Mouse (Mus musculus): ENCODE measurements around the gene Kcnq1.

Gene Kcnq1

GRCm38 (mm10) chr7:143087070-143087579 is 19.0 kb upstream of the Kcnq1 start:
- DNase-seq (ENCODE audit: low read depth, low spot score), result no peak

GRCm38 (mm10) chr7:143093847-143094246 is 12.3 kb upstream of the Kcnq1 start:
- DNase-seq (ENCODE audit: low read depth, low spot score), result no peak

- no peak for DNase-seq (ENCODE audit: low read depth, low spot score)
Observed at GRCm38 (mm10) chr7:143094592-143095553, 11.3 kb upstream of the Kcnq1 start, which contains the start of gene Trpm5. Trpm5 (minus strand) TSS chr7:143094642.

GRCm38 (mm10) chr7:143095554-143095907 is 10.6 kb upstream of the Kcnq1 start:
- no peak for DNase-seq (ENCODE audit: low read depth, low spot score)

- no peak for DNase-seq (ENCODE audit: low read depth, low spot score)
Observed at GRCm38 (mm10) chr7:143100759-143101158, 5.4 kb upstream of the Kcnq1 start.

GRCm38 (mm10) chr7:143105258-143105897 is 784 bp upstream of the Kcnq1 start:
- DNase-seq (ENCODE audit: low read depth, low spot score), result no peak

- DNase-seq (ENCODE audit: low read depth, low spot score), result no peak
Observed at GRCm38 (mm10) chr7:143106672-143107465, 707 bp downstream of the Kcnq1 start.

GRCm38 (mm10) chr7:143108200-143108599 is 2.0 kb downstream of the Kcnq1 start:
- DNase-seq (ENCODE audit: low read depth, low spot score), result no peak

- DNase-seq (ENCODE audit: low read depth, low spot score), result no peak
Observed at GRCm38 (mm10) chr7:143108996-143109660, 3.0 kb downstream of the Kcnq1 start.

GRCm38 (mm10) chr7:143109696-143110095 is 3.5 kb downstream of the Kcnq1 start:
- DNase-seq (ENCODE audit: low read depth, low spot score), result no peak

GRCm38 (mm10) chr7:143110803-143111202 is 4.6 kb downstream of the Kcnq1 start:
- DNase-seq (ENCODE audit: low read depth, low spot score), result no peak

GRCm38 (mm10) chr7:143111719-143112118 is 5.6 kb downstream of the Kcnq1 start:
- no peak for DNase-seq (ENCODE audit: low read depth, low spot score)

GRCm38 (mm10) chr7:143112395-143112794 is 6.2 kb downstream of the Kcnq1 start:
- no peak for DNase-seq (ENCODE audit: low read depth, low spot score)

GRCm38 (mm10) chr7:143114773-143115172 is 8.6 kb downstream of the Kcnq1 start:
- no peak for DNase-seq (ENCODE audit: low read depth, low spot score)

GRCm38 (mm10) chr7:143116521-143116920 is 10.4 kb downstream of the Kcnq1 start:
- no peak for DNase-seq (ENCODE audit: low read depth, low spot score)

GRCm38 (mm10) chr7:143119407-143119806 is 13.2 kb downstream of the Kcnq1 start:
- DNase-seq (ENCODE audit: low read depth, low spot score), result no peak

GRCm38 (mm10) chr7:143119826-143120225 is 13.7 kb downstream of the Kcnq1 start:
- DNase-seq (ENCODE audit: low read depth, low spot score), result no peak

- no peak for DNase-seq (ENCODE audit: low read depth, low spot score)
Observed at GRCm38 (mm10) chr7:143122191-143122590, 16.0 kb downstream of the Kcnq1 start.

GRCm38 (mm10) chr7:143123876-143124669 is 17.9 kb downstream of the Kcnq1 start:
- DNase-seq (ENCODE audit: low read depth, low spot score), result no peak

GRCm38 (mm10) chr7:143124902-143125301 is 18.7 kb downstream of the Kcnq1 start:
- no peak for DNase-seq (ENCODE audit: low read depth, low spot score)

All from retina, adult 2 months (tissue).